In genomic region chr5:37854233-37854632, GRCm38 (mm10) we compare ENCODE assay signal across 17 mouse cellular contexts. TPM values are rescaled to one million over a fixed set of nuclear protein-coding genes. Genes with fewer than 3 reads are reported as not detected.
"Had no signal": no experiment of that assay in that cellular context is flagged by ENCODE, and none has a peak within 500 bp of the region (broad histone marks: within the 10 kb centered on the region; RNA-seq: fewer than 3 reads in every experiment).

No protein-coding gene starts in this region.

- DNase-seq: retina, postnatal 1 day; right cerebral cortex, adult 18-20 months; right cerebral cortex, postnatal 14 days; right cerebral cortex, postnatal 25 days; right cerebral cortex, postnatal 4 days; spleen, adult 18-20 months; thymus, adult 18-20 months; thymus, adult 2 months; thymus, postnatal 14 days; thymus, postnatal 25 days; thymus, postnatal 36 days; thymus, postnatal 4 days had no signal

- H3K36me3 ChIP-seq: neural tube, embryonic 13.5 days; neural tube, embryonic 15.5 days; stomach, embryonic 15.5 days had no signal

- H3K4me2 ChIP-seq: neural tube, embryonic 13.5 days; neural tube, embryonic 15.5 days; stomach, embryonic 15.5 days had no signal

- H3K27me3 ChIP-seq: stomach, embryonic 15.5 days had no signal

- H3K9me3 ChIP-seq: neural tube, embryonic 13.5 days; neural tube, embryonic 15.5 days; stomach, embryonic 15.5 days had no signal

- H3K9ac ChIP-seq: neural tube, embryonic 13.5 days; neural tube, embryonic 15.5 days; stomach, embryonic 15.5 days had no signal

- H3K4me1 ChIP-seq: stomach, embryonic 15.5 days had no signal

- H3K27ac ChIP-seq: neural tube, embryonic 13.5 days; neural tube, embryonic 15.5 days; stomach, embryonic 15.5 days; stomach, postnatal 0 days had no signal

- H3K4me3 ChIP-seq: neural tube, embryonic 13.5 days; neural tube, embryonic 15.5 days; stomach, embryonic 15.5 days had no signal

RNA-seq across cellular contexts. Expression of gene Msx1, which starts 29.9 kb away (rescaled TPM):
- polyA plus RNA-seq: testis, adult 2 months had no signal
